Mouse (Mus musculus): ENCODE measurements around the gene Znhit3.

DNA sequence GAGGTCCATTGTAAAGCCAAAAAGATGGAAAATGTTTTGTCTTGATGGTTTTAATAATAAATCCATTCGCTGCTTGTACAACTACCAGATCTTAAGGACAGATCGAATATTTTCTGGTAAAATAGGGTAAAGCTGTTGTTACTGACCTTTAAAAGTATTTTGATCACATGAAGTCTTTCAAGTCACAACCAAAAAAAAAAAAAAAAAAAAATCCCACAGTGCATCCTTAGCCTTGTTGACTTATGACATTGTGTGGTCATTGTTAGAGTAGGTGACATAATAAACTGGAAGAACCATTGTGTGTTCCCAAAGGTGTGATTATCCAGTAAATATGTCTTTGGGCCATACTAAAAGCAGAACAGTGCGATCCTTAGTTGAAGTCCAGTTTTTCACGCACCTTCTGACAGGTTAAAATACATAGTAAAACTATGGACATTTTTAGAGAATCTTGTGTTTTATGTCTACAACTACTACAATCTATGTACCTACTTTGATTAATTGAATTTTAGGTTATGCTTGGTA, 44.6 kb downstream of the Znhit3 start:
- TF ChIP-seq CTCF (conservative IDR thresholded peaks at IDR 0.05; ENCODE audit: insufficient read depth, insufficient read length, low read depth, low read length) (no peak), POLR2A (IDR thresholded peaks at IDR 0.05; ENCODE audit: low read depth, low read length) (no peak)
